Mouse (Mus musculus) thymus, adult 2 months (tissue): Measurements from ENCODE around the gene Agxt2.

ENCODE experiments used
- CTCF ChIP-seq: fragments of 200-500 bp; IDR thresholded peaks from 2 replicates; pipeline ENCODE4 v1.5.1; 2012; ENCODE audit warnings: mild to moderate bottlenecking, control low read depth, low read length, moderate library complexity, borderline replicate concordance; ENCODE audit not compliant: control insufficient read depth, poor library complexity, insufficient read depth; ENCODE audit errors: extremely low read depth
- POLR2A ChIP-seq: fragments of 200-500 bp; IDR thresholded peaks from 2 replicates; pipeline ENCODE4 v1.6.1; 2012; ENCODE audit warnings: mild to moderate bottlenecking, low read length, control low read depth, moderate library complexity; ENCODE audit not compliant: control insufficient read depth, poor library complexity, insufficient read depth; ENCODE audit errors: extremely low read depth

- TF ChIP-seq POLR2A (no peak), CTCF (no peak)
These were observed 81.6 kb downstream of the Agxt2 start for GRCm38 (mm10) chr15:10439963-10440362.
